23 mouse cellular contexts compared by ENCODE assay signal in genomic region chr4:22121397-22121796, GRCm38 (mm10).
DNase-seq lines count a peak whose midpoint lies in the region; ATAC-seq and TF ChIP-seq lines count a peak whose summit lies in the region.
"Had no signal": no experiment of that assay in that cellular context is flagged by ENCODE, and none has a peak within 500 bp of the region (broad histone marks: within the 10 kb centered on the region; RNA-seq: fewer than 3 reads in every experiment).

No protein-coding gene starts in this region.

- no peaks in the 10 kb centered on the region for H3K27me3 ChIP-seq in intestine, postnatal 0 days (replicated peaks; ENCODE audit: control insufficient read depth, insufficient read depth, low read length)
- H3K27me3 ChIP-seq in intestine, embryonic 16.5 days (replicated peaks; ENCODE audit: control insufficient read depth, insufficient read depth, low read length), result no peaks in the 10 kb centered on the region
- no peaks in the 10 kb centered on the region for H3K27me3 ChIP-seq in midbrain, postnatal 0 days (ENCODE audit: insufficient read depth, low read length)
- no peaks in the 10 kb centered on the region for H3K27me3 ChIP-seq in midbrain, embryonic 13.5 days
- H3K27me3 ChIP-seq: hindbrain, embryonic 15.5 days; intestine, embryonic 15.5 days; midbrain, embryonic 12.5 days; neural tube, embryonic 12.5 days; stomach, embryonic 15.5 days had no signal

- TF ChIP-seq CTCF in intestine, postnatal 0 days (IDR thresholded peaks at IDR 0.05; ENCODE audit: low read depth), result peak; percentile 37
- TF ChIP-seq CTCF in midbrain, postnatal 0 days (IDR thresholded peaks at IDR 0.05), result peak; percentile 63
- 0 out of 2 replicates have a peak, but pooled peaks have one; percentile 2 for TF ChIP-seq CTCF in cortical plate, adult 2 months (IDR thresholded peaks at IDR 0.05; ENCODE audit: extremely low read depth, insufficient read depth, low read length)

- no peak for ATAC-seq in intestine, postnatal 0 days
- ATAC-seq in intestine, embryonic 16.5 days, result no peak
- no peak for ATAC-seq in midbrain, postnatal 0 days (ENCODE audit: low FRiP score)
- no peak for ATAC-seq in midbrain, embryonic 13.5 days
- ATAC-seq: forebrain, embryonic 14.5 days; intestine, embryonic 15.5 days had no signal

- no peak overlapping the region for H3K4me3 ChIP-seq in intestine, postnatal 0 days (ENCODE audit: low read depth, low read length)
- no peak overlapping the region for H3K4me3 ChIP-seq in intestine, embryonic 16.5 days (ENCODE audit: low read length)
- no peak overlapping the region for H3K4me3 ChIP-seq in midbrain, postnatal 0 days (ENCODE audit: low read depth, low read length)
- no peak overlapping the region for H3K4me3 ChIP-seq in midbrain, embryonic 13.5 days (replicated peaks)
- H3K4me3 ChIP-seq in cortical plate, adult 2 months (ENCODE audit: insufficient read depth, low read length), result no peak overlapping the region
- H3K4me3 ChIP-seq: hindbrain, embryonic 15.5 days; intestine, embryonic 15.5 days; left cerebral cortex, adult 2 months; midbrain, embryonic 12.5 days; neural tube, embryonic 12.5 days; stomach, embryonic 15.5 days had no signal

- no peaks in the 10 kb centered on the region for H3K36me3 ChIP-seq in intestine, postnatal 0 days (ENCODE audit: control insufficient read depth, insufficient read depth)
- no peaks in the 10 kb centered on the region for H3K36me3 ChIP-seq in intestine, embryonic 16.5 days (ENCODE audit: control insufficient read depth, insufficient read depth, low read length)
- no peaks in the 10 kb centered on the region for H3K36me3 ChIP-seq in midbrain, postnatal 0 days (ENCODE audit: insufficient read depth, low read length)
- no peaks in the 10 kb centered on the region for H3K36me3 ChIP-seq in midbrain, embryonic 13.5 days
- H3K36me3 ChIP-seq: hindbrain, embryonic 15.5 days; intestine, embryonic 15.5 days; midbrain, embryonic 12.5 days; neural tube, embryonic 12.5 days; stomach, embryonic 15.5 days had no signal

- no peak for TF ChIP-seq POLR2A in cortical plate, adult 2 months (IDR thresholded peaks at IDR 0.05; ENCODE audit: extremely low read depth, insufficient read depth, low read length)

- no peaks in the 10 kb centered on the region for H3K4me1 ChIP-seq in intestine, postnatal 0 days (replicated peaks; ENCODE audit: control insufficient read depth, insufficient read depth, low read length)
- H3K4me1 ChIP-seq in intestine, embryonic 16.5 days (ENCODE audit: control insufficient read depth, insufficient read depth, low read length), result no peaks in the 10 kb centered on the region
- H3K4me1 ChIP-seq in midbrain, postnatal 0 days (ENCODE audit: insufficient read depth, low read length), result no peaks in the 10 kb centered on the region
- no peaks in the 10 kb centered on the region for H3K4me1 ChIP-seq in midbrain, embryonic 13.5 days (replicated peaks)
- no peaks in the 10 kb centered on the region for H3K4me1 ChIP-seq in cortical plate, adult 2 months (ENCODE audit: control insufficient read depth, insufficient read depth, low read length)
- H3K4me1 ChIP-seq: hindbrain, embryonic 15.5 days; intestine, embryonic 15.5 days; midbrain, embryonic 12.5 days; neural tube, embryonic 12.5 days; stomach, embryonic 15.5 days had no signal

- 58% methylated on average over 2 of the region's 2 CpGs for WGBS in intestine, postnatal 0 days
- 49% methylated on average over 2 of the region's 2 CpGs for WGBS in intestine, embryonic 16.5 days
- 68% methylated on average over 2 of the region's 2 CpGs for WGBS in midbrain, postnatal 0 days
- WGBS in midbrain, embryonic 13.5 days, result 75% methylated on average over 2 of the region's 2 CpGs

- H3K27ac ChIP-seq in intestine, postnatal 0 days (ENCODE audit: low read depth, low read length), result no peak overlapping the region
- no peak overlapping the region for H3K27ac ChIP-seq in intestine, embryonic 16.5 days (ENCODE audit: low read length)
- no peak overlapping the region for H3K27ac ChIP-seq in midbrain, postnatal 0 days (ENCODE audit: low read depth, low read length)
- H3K27ac ChIP-seq in midbrain, embryonic 13.5 days, result no peak overlapping the region
- no peak overlapping the region for H3K27ac ChIP-seq in cortical plate, adult 2 months (ENCODE audit: insufficient read depth, low read length)
- H3K27ac ChIP-seq: hindbrain, embryonic 15.5 days; intestine, embryonic 15.5 days; left cerebral cortex, adult 2 months; midbrain, embryonic 12.5 days; neural tube, embryonic 12.5 days; stomach, embryonic 15.5 days had no signal

- DNase-seq in embryo, embryonic 10.5 days (ENCODE audit: low spot score), result peak; percentile 10
- no peak for DNase-seq in embryo, embryonic 9.5 days (ENCODE audit: extremely low spot score)
- peak; percentile 31 for DNase-seq in midbrain, postnatal 0 days (ENCODE audit: low spot score)
- DNase-seq in frontal cortex, postnatal 10 days (ENCODE audit: low spot score in 2 of 2), result no peak
- DNase-seq: cerebellum, adult 18-20 months; cerebellum, postnatal 14 days; embryo, embryonic 11 days; gastrocnemius, postnatal 10 days; lung, postnatal 14 days; thymus, adult 18-20 months; thymus, postnatal 36 days had no signal

- H3K9ac ChIP-seq in intestine, postnatal 0 days (ENCODE audit: low read depth, low read length), result no peak overlapping the region
- H3K9ac ChIP-seq in intestine, embryonic 16.5 days (ENCODE audit: low read depth, low read length), result no peak overlapping the region
- H3K9ac ChIP-seq in midbrain, postnatal 0 days (replicated peaks; ENCODE audit: low read length, poor library complexity, severe bottlenecking), result no peak overlapping the region
- no peak overlapping the region for H3K9ac ChIP-seq in midbrain, embryonic 13.5 days (replicated peaks)
- H3K9ac ChIP-seq: hindbrain, embryonic 15.5 days; intestine, embryonic 15.5 days; midbrain, embryonic 12.5 days; neural tube, embryonic 12.5 days; stomach, embryonic 15.5 days had no signal

- H3K9me3 ChIP-seq in intestine, postnatal 0 days (ENCODE audit: control insufficient read depth), result no peaks in the 10 kb centered on the region; the same call in 1 of the 2 replicates
- H3K9me3 ChIP-seq in intestine, embryonic 16.5 days (ENCODE audit: control insufficient read depth, low read length), result no peaks in the 10 kb centered on the region
- H3K9me3 ChIP-seq in midbrain, postnatal 0 days (ENCODE audit: low read length), result no peaks in the 10 kb centered on the region
- no peaks in the 10 kb centered on the region for H3K9me3 ChIP-seq in midbrain, embryonic 13.5 days
- H3K9me3 ChIP-seq: hindbrain, embryonic 15.5 days; intestine, embryonic 15.5 days; midbrain, embryonic 12.5 days; neural tube, embryonic 12.5 days; stomach, embryonic 15.5 days had no signal

- H3K4me2 ChIP-seq in intestine, postnatal 0 days (replicated peaks; ENCODE audit: low read depth), result no peak overlapping the region
- no peak overlapping the region for H3K4me2 ChIP-seq in intestine, embryonic 16.5 days (ENCODE audit: low read depth, low read length)
- no peak overlapping the region for H3K4me2 ChIP-seq in midbrain, postnatal 0 days (ENCODE audit: low read depth, low read length, poor library complexity, severe bottlenecking)
- no peak overlapping the region for H3K4me2 ChIP-seq in midbrain, embryonic 13.5 days (replicated peaks)
- H3K4me2 ChIP-seq: heart, embryonic 11.5 days; hindbrain, embryonic 15.5 days; intestine, embryonic 15.5 days; midbrain, embryonic 12.5 days; neural tube, embryonic 12.5 days; stomach, embryonic 15.5 days had no signal

Comparison
In these comparisons a context has a peak if more than half of its experiments do, and no peak if none do; other contexts are left out.
1. DNase-seq: peak in embryo, embryonic 10.5 days (single experiment) and midbrain, postnatal 0 days (single experiment); none in embryo, embryonic 9.5 days (single experiment) and frontal cortex, postnatal 10 days (0 of 2).
2. CTCF ChIP-seq: peak in every context shown above with its lines; median percentile 63 in midbrain, postnatal 0 days; 37 in intestine, postnatal 0 days; 2 in cortical plate, adult 2 months.